Mouse (Mus musculus) myocyte (in vitro differentiated cells): ENCODE data around the gene Gm10135.

Source experiments
- POLR2A ChIP-seq: IDR thresholded peaks from one replicate; pipeline ENCODE4 v1.6.1; 2011; ENCODE audit warnings: low read depth, mild to moderate bottlenecking, control low read depth, moderate library complexity; ENCODE audit not compliant: insufficient read length
- POLR2AphosphoS2 ChIP-seq: IDR thresholded peaks from one replicate; pipeline ENCODE4 v1.6.1; 2011; ENCODE audit warnings: low read depth, control low read depth; ENCODE audit not compliant: insufficient read length
- REST ChIP-seq: IDR thresholded peaks from one replicate; pipeline ENCODE4 v1.6.1; 2011; ENCODE audit warnings: mild to moderate bottlenecking, control low read depth, moderate library complexity; ENCODE audit not compliant: insufficient read depth, insufficient read length
- SRF ChIP-seq: IDR thresholded peaks from one replicate; pipeline ENCODE4 v1.6.1; 2011; ENCODE audit warnings: low read depth; ENCODE audit not compliant: control insufficient read depth, insufficient read length

DNA sequence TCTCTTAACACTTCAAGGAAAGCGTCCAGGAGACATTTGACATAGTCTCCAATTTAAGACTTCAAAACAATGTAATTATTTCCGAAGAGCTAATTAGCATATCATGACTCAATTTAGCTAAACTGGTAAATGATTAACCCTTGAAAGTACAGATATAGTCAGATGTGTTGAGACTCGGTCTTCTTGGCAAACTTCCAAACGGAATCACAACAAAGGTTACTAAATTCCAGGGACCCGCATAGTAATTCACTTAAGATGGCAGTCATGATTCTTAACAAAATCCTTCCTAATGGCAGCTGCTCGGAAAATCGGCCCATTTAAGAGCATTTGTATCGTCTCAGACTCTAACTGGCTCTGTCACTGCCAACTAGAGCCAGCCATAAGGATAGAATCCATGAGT is 15.3 kb upstream of the Gm10135 start:
- TF ChIP-seq POLR2A (no peak), REST (no peak), SRF (no peak), POLR2AphosphoS2 (no peak)
